Mouse (Mus musculus) cortical plate, adult 2 months (tissue): ENCODE data around the gene Aftph. TPM values are rescaled to one million over a fixed set of nuclear protein-coding genes. Genes with fewer than 3 reads are reported as not detected.

Experiments
- H3K27ac ChIP-seq: fragments of 200-500 bp; 2 replicates; pipeline ENCODE4 v1.5.1; 2012; ENCODE audit warnings: low read length, control low read depth, inconsistent platforms; ENCODE audit not compliant: insufficient read depth
- H3K4me1 ChIP-seq: fragments of 200-500 bp; 2 replicates; pipeline ENCODE4 v1.6.1; 2011; ENCODE audit warnings: low read length; ENCODE audit not compliant: control insufficient read depth, insufficient read depth
- H3K4me3 ChIP-seq: fragments of 200-500 bp; 2 replicates; pipeline ENCODE4 v1.5.1; 2011; ENCODE audit warnings: mild to moderate bottlenecking, low read length, control low read depth; ENCODE audit not compliant: insufficient read depth
- CTCF ChIP-seq: fragments of 200-500 bp; IDR thresholded peaks from 2 replicates; pipeline ENCODE4 v1.5.1; 2011; ENCODE audit warnings: mild to moderate bottlenecking, control low read depth, low read length; ENCODE audit not compliant: insufficient read depth; ENCODE audit errors: extremely low read depth
- POLR2A ChIP-seq: fragments of 200-500 bp; IDR thresholded peaks from 2 replicates; pipeline ENCODE4 v1.6.1; 2011; ENCODE audit warnings: mild to moderate bottlenecking, low read length, control low read depth; ENCODE audit not compliant: insufficient read depth; ENCODE audit errors: extremely low read depth
- polyA plus RNA-seq: library from polyadenylated mRNA; depleted of rRNA; stranded (reverse); fragments of >200 nt; gene quantifications from 2 replicates; pipeline ENCODE4 v1.2.3, GENCODE M21; 2012

Gene Aftph
- polyA plus RNA-seq, 1 experiment: 82.7 TPM

DNA sequence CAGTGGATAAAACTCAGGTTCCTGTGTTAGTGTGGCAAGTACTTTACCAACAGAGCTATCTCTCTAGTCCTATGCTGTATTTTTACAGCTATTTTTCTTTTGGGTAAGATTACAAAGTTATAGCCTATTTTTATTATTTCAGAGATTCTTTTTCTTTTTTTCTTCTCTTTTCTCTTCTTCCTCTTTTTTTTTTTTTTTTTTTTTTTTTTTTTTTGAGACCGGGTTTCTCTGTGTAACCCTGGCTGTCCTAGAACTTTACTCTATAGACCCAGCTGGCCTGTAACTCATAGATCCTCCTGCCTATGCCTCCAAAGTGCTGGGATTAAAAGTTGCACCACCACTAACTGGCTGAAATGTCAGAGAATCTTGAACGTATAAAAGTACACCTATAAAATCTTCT lies 13.3 kb downstream of the Aftph start:
- no peak overlapping the region for H3K4me3 ChIP-seq
- H3K27ac ChIP-seq: no peak overlapping the region
- H3K4me1 ChIP-seq: no peaks in the 10 kb centered on the region; the same call in 1 of the 2 replicates
- TF ChIP-seq POLR2A (no peak), CTCF (no peak)

DNA sequence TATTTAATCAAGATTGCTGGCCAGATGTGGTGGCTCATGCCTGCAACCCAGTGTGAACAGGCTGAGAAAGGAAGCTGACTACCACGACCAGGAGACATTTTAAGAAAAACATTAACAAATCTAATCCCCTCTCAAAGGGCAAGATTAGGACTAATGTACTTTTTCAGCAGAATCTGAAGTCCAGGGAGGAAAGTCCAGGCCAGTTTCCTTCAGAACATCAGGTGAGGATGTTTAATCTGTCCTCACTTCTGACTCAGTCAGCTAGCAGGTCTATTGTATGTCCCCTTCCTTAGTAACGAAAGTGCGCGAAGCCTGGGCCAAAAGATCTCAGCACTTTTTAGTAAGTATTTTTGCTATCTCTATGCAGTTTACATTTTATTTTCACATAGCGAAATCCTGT lies 17.8 kb downstream of the Aftph start:
- Histone ChIP-seq H3K4me1 (no peaks in the 10 kb centered on the region; the same call in 1 of the 2 replicates), H3K27ac (no peak overlapping the region), H3K4me3 (no peak overlapping the region)
- TF ChIP-seq CTCF (no peak), POLR2A (no peak)

- TF ChIP-seq CTCF (no peak), POLR2A (no peak)
- H3K4me3 ChIP-seq: no peak overlapping the region
- H3K4me1 ChIP-seq: no peaks in the 10 kb centered on the region
- H3K27ac ChIP-seq: no peak overlapping the region
These were observed 29.2 kb downstream of the Aftph start for GRCm38 (mm10) chr11:20712068-20712671.

GRCm38 (mm10) chr11:20691000-20691399 lies 50.4 kb downstream of the Aftph start:
- no peak overlapping the region for H3K4me3 ChIP-seq
- TF ChIP-seq POLR2A: no peak
- peak; percentile 96 for TF ChIP-seq CTCF

DNA sequence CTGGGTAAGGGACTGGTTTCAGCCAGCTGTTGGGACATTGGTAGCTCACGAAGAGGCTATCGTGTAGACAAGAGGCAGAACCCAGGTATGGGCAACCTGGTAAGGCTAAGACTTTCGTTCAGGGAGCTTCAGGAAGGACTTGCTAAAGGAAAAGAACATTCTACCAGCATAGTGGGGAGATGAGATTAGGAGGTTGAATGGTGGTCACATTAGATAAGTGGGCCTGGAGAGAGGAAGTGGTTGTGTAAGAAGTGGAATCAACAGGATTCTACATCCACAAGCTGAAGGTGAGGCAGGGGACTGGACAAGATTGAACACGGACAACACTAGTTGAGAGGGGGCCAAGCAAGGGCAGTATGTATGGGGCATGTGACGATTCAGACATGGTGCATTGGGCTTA lies 59.7 kb downstream of the Aftph start:
- Histone ChIP-seq H3K27ac (no peak overlapping the region), H3K4me3 (no peak overlapping the region), H3K4me1 (no peaks in the 10 kb centered on the region)
- TF ChIP-seq CTCF: no peak
- TF ChIP-seq POLR2A: no peak

More at GRCm38 (mm10) chr11:20691000-20691399, 50.4 kb downstream of the Aftph start:
- H3K4me1 ChIP-seq: no peaks in the 10 kb centered on the region
- no peak overlapping the region for H3K27ac ChIP-seq

GRCm38 (mm10) chr11:20680781-20681180 lies 60.6 kb downstream of the Aftph start:
- Histone ChIP-seq H3K27ac (no peak overlapping the region), H3K4me1 (no peaks in the 10 kb centered on the region), H3K4me3 (no peak overlapping the region)
- TF ChIP-seq POLR2A: no peak
- no peak for TF ChIP-seq CTCF

DNA sequence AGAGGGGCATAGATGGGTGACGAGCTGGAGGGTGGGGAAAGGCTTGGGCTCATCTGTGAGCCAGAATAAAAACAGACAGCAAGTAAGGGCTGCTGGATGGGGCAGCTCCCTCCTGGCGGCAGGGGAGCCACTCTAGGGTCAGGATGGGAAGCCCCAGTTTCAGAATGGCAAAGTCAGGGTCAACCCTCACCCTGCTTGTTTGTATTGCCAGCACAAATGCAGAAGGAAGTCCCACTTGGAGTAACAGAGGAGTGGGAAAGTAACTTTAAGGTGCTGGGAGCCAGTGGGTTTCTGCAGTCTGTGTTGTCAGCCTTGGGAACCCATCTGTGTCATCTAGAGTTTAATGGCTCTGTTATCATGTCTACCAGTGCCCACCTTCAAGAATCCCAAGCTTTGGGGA lies 62.0 kb downstream of the Aftph start:
- no peak for TF ChIP-seq POLR2A
- TF ChIP-seq CTCF: no peak
- no peaks in the 10 kb centered on the region for H3K4me1 ChIP-seq
- no peak overlapping the region for H3K4me3 ChIP-seq
- no peak overlapping the region for H3K27ac ChIP-seq

GRCm38 (mm10) chr11:20672513-20672912 lies 68.9 kb downstream of the Aftph start:
- no peak overlapping the region for H3K27ac ChIP-seq
- H3K4me3 ChIP-seq: no peak overlapping the region
- TF ChIP-seq POLR2A (no peak), CTCF (no peak)
- no peaks in the 10 kb centered on the region for H3K4me1 ChIP-seq

DNA sequence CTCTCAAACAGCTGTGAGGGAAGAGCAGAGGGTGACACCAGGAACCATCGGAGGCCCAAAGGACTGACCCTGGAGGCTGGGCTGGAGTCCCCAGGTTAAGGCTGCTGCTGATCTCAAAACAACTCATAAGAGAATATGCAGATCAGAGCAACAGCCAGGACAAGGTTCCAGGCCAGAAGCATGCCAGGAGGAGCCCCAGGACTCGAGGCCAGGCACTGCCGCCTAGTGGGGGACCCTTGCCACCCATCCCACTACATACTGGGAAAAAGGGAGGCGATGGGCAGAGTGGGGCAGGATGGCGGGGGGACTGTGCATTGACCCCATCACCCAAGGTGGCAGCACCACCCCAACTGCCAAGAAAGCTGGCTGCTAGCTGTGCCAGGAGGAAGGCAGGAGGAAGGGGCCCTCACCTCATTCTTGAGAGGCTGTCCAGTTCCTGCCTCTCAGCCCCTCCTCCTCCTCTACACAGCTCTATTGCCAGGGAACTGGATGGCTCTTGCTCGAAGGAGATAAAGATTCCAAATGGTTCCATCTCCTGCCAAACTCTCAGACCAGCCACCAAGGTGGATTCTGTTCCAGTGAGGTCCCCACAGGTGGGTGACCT lies 69.5 kb downstream of the Aftph start:
- no peak overlapping the region for H3K27ac ChIP-seq
- H3K4me3 ChIP-seq: no peak overlapping the region
- TF ChIP-seq CTCF: peak; percentile 12; the same call in 1 of the 2 replicates
- no peak for TF ChIP-seq POLR2A
- H3K4me1 ChIP-seq: no peaks in the 10 kb centered on the region

DNA sequence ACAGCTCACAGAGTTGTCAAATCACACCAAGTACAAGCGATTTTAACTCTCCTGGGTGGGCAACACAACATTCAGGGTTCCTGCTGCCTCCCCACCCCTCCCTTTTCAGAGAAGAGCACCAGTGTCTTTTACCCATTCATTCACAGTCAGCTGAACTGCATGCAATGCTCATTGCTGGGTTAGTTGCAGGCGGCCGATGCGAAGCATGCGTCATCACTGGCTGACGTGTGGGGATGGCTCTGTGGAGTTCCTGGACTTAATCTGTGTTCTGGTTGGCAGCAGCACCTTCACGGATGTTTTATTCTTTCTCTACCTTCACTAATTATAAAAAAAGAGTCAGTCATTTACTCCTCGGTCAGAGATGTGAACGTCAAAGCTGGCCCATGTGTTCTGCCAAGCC lies 76.5 kb downstream of the Aftph start:
- Histone ChIP-seq H3K4me3 (no peak overlapping the region), H3K4me1 (no peaks in the 10 kb centered on the region), H3K27ac (no peak overlapping the region)
- TF ChIP-seq CTCF: no peak
- no peak for TF ChIP-seq POLR2A
